Mouse (Mus musculus): ENCODE measurements around the gene Zfp14. TPM values are rescaled to one million over a fixed set of nuclear protein-coding genes. Genes with fewer than 3 reads are reported as not detected.

The Zfp14 gene
- total and polyA plus RNA-seq, 3 experiments = 0.25 to 0.39 TPM; not detected in 1

DNA sequence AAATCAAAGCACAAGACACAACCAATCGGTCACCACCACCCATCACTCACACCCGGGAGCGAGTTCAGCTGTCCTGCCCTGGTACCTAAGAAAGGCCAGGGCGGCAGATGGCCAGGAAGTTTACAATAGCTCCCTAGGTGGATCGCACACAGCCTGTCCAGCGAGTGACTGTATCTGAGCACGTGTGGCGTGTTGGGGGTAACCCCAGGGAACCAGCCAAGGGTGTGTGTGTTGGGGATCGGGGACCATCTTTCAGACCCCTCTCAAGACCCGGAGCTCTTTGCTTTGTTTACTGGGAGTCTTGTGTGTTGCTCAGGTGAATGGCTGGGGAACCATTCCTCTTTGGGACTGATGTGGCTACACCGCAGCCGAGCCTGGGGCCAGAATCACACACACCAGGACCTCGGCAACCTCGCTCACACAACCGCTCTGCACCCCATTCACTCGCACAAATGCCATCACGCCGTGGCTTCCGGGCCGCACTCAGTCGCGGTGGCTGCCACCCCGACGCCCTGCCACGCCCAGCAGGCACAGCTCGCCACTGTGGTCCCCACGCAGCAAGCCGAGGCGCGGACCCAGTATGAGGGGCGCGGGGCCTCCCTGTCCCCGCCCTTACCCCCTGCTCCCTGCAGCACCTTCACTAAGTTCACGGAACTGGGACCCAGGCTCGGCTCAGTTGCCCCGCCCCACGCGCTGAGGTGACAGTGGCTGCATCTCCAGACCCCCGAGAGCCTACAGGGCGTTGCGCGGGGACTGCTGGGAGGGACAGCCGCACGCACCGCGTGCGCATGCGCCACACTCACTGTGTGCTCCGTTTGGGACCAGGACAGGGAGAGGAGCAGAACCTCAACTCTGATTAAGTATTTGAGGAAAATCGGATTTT, 21.2 kb upstream of the Zfp14 start, which contains the start of gene Zfp82 (continued):
- no peak for TF ChIP-seq RAD21 (IDR thresholded peaks at IDR 0.05; ENCODE audit: low read depth, low read length)
- TF ChIP-seq SIN3A (IDR thresholded peaks at IDR 0.05; ENCODE audit: low read length) = peak; percentile 48
- TF ChIP-seq MXI1 (IDR thresholded peaks at IDR 0.05; ENCODE audit: low read depth, low read length) = peak; percentile 70
- no peak for TF ChIP-seq CHD1 (IDR thresholded peaks at IDR 0.05; ENCODE audit: low read depth, low read length)
- peak; percentile 52; the same call in 1 of the 2 replicates for TF ChIP-seq MYC (IDR thresholded peaks at IDR 0.05; ENCODE audit: low read depth, low read length)
- no peak for TF ChIP-seq GABPA (IDR thresholded peaks at IDR 0.05; ENCODE audit: low read depth, low read length)
- no peak for TF ChIP-seq MAFK (IDR thresholded peaks at IDR 0.05; ENCODE audit: borderline replicate concordance, low read depth, low read length)
- TF ChIP-seq TCF12 (IDR thresholded peaks at IDR 0.05; ENCODE audit: low read depth, low read length) = no peak
- peak; percentile 75 for TF ChIP-seq ZMIZ1 (IDR thresholded peaks at IDR 0.05; ENCODE audit: low read depth, low read length)
- TF ChIP-seq BHLHE40 (IDR thresholded peaks at IDR 0.05; ENCODE audit: borderline replicate concordance, low read depth, low read length) = no peak
- peak; percentile 25; the same call in 1 of the 2 replicates for TF ChIP-seq MAX (IDR thresholded peaks at IDR 0.05; ENCODE audit: low read length)
- TF ChIP-seq NRF1 (IDR thresholded peaks at IDR 0.05; ENCODE audit: insufficient read depth, low read depth, low read length, poor library complexity, severe bottlenecking) = peak; percentile 87
- peak; percentile 72 for TF ChIP-seq HCFC1 (IDR thresholded peaks at IDR 0.05; ENCODE audit: low read depth, low read length)
- no peak for TF ChIP-seq UBTF (IDR thresholded peaks at IDR 0.05; ENCODE audit: borderline replicate concordance, insufficient read depth, low read depth, low read length)
- TF ChIP-seq POLR2AphosphoS2 (IDR thresholded peaks at IDR 0.05; ENCODE audit: low read length) = peak; percentile 69; the same call in 1 of the 2 replicates

DNA sequence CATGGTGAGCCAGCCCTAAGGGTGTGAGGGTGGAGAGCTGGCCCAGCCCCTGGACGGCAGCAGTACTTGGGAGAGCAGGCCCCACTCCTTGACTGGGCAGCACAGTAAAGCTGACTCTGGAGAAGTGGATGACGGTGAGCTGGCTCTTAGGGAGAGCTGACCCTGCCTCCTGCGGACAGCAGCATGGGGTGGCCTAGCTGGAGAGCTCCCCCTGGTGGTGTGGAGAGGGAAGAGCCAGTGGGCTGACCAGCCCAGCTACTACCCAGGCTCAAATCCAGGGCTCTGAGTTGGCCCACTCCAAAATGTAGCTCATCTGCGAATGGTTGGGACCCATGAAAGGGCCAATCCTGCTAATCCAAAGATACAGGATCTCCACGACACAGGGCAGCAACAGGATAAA, 13.4 kb upstream of the Zfp14 start:
- no peaks in the 10 kb centered on the region for H3K36me3 ChIP-seq (ENCODE audit: control insufficient read depth in 1 of 2, insufficient read depth in 2 of 2, low read length in 2 of 2)
- H3K9ac ChIP-seq (ENCODE audit: control insufficient read depth, low read depth, low read length, poor library complexity, severe bottlenecking) = no peak overlapping the region
- H3K27ac ChIP-seq (ENCODE audit: control insufficient read depth, low read depth, low read length) = no peak overlapping the region
- H3K4me1 ChIP-seq (ENCODE audit: control insufficient read depth in 1 of 2, insufficient read depth in 2 of 2, low read length in 2 of 2) = no peaks in the 10 kb centered on the region
- no peak overlapping the region for H3K4me3 ChIP-seq (ENCODE audit: control insufficient read depth in 1 of 2, insufficient read depth in 1 of 2, low read depth in 2 of 2, low read length in 2 of 2)
- no peaks in the 10 kb centered on the region for H3K79me2 ChIP-seq (ENCODE audit: control insufficient read depth, insufficient read depth, low read length, poor library complexity)
- H3K27me3 ChIP-seq (ENCODE audit: control insufficient read depth in 1 of 2, insufficient read depth in 2 of 2, low read length in 2 of 2) = no peaks in the 10 kb centered on the region
- DNase-seq (ENCODE audit: low read depth, low spot score) = no peak
- H3K9me3 ChIP-seq (replicated peaks; ENCODE audit: insufficient read depth, low read length) = no peaks in the 10 kb centered on the region
- no peak for TF ChIP-seq POLR2A (IDR thresholded peaks at IDR 0.05; ENCODE audit: control insufficient read depth in 1 of 2, insufficient read depth in 1 of 2, low read depth in 1 of 2, low read length in 2 of 2, poor library complexity in 1 of 2)
- TF ChIP-seq GABPA (IDR thresholded peaks at IDR 0.05; ENCODE audit: low read depth, low read length) = no peak
- no peak for TF ChIP-seq HCFC1 (IDR thresholded peaks at IDR 0.05; ENCODE audit: low read depth, low read length)
- no peak for TF ChIP-seq E2F4 (IDR thresholded peaks at IDR 0.05; ENCODE audit: borderline replicate concordance, low read depth, low read length)

Measured in MEL (cell line).